Mouse (Mus musculus) hematopoietic stem cell, adult 5-6 weeks (primary cell): Measurements from ENCODE around the gene Cpa2. TPM values are rescaled to one million over a fixed set of nuclear protein-coding genes. Genes with fewer than 3 reads are reported as not detected.

Experiments used
- ATAC-seq, 2 experiments: fragments of 125-278 bp in 1 of 2; replicated peaks in 1 of 2; 2 replicates each; pipeline ENCODE4 v1.8.0; 2016 to 2017; ENCODE audit warnings: inconsistent platforms in 2 of 2, mild to moderate bottlenecking in 2 of 2, moderate number of reproducible peaks in 2 of 2, low read depth in 1 of 2, moderate TSS enrichment in 1 of 2; ENCODE audit not compliant: low FRiP score in 2 of 2, poor library complexity in 2 of 2, severe bottlenecking in 2 of 2, insufficient read depth in 1 of 2, low TSS enrichment in 1 of 2
- total RNA-seq: library from RNA; stranded (forward); fragments of 172-1452, 232-1000 nt; gene quantifications from 2 replicates; pipeline ENCODE4 v1.2.3, GENCODE M21; 2017

Cpa2 gene
- total RNA-seq, 1 experiment from 2014 or later = 0.20 TPM

- no peak for ATAC-seq
These were observed 59.6 kb downstream of the Cpa2 start for GRCm38 (mm10) chr6:30600995-30601394.

DNA sequence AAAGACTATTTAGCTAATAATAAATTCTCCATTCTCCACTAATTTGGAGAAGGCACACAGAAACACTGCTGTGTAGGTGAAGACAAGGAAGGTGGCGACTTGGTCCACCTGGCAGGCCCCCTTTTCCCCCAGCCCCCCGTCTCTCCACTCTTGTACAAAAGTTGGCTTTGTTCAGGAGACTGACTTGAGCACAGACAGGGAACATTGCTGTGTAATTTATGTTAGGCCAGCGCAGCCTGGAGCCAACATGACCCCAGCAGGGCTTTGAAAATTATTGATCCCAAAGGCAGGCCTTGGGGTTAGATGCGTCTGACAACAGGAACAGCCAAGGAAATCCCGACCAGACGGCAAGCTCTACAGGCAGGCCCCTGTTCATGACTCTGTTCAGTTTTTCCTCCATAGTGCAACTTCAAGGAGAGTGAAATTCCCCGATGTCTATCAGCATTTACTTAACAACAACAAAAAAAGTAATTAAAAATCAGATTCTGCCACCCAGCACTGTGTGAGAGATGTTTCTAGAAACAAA, 63.0 kb downstream of the Cpa2 start:
- ATAC-seq = no peak

DNA sequence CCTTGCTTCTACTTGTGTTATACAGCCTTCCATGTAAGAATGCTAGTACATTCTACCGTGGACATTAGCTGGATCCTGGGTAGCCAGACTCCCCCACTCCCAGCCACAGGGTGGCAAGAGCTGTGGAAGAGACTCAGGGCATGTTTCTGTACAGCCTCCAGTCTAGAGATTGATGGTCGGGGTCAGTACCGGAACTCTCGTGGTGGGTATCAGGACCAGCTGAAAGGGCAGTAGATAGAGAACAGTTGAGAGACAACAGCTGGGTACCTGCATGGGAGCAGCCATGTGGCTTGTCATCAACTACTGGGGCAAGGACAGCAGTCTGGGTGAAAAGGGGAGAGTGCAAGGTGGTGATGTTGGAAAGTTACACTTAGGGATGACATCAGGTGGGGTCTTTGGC, 63.7 kb downstream of the Cpa2 start:
- ATAC-seq = no peak

- ATAC-seq = peak; percentile 86 to 88
These were observed 64.3 kb downstream of the Cpa2 start for GRCm38 (mm10) chr6:30605672-30606071.

- ATAC-seq = no peak
These were observed 69.3 kb downstream of the Cpa2 start, which contains the start of gene Cpa5 for GRCm38 (mm10) chr6:30610710-30611109. Cpa5 (plus strand) TSS chr6:30611010.

DNA sequence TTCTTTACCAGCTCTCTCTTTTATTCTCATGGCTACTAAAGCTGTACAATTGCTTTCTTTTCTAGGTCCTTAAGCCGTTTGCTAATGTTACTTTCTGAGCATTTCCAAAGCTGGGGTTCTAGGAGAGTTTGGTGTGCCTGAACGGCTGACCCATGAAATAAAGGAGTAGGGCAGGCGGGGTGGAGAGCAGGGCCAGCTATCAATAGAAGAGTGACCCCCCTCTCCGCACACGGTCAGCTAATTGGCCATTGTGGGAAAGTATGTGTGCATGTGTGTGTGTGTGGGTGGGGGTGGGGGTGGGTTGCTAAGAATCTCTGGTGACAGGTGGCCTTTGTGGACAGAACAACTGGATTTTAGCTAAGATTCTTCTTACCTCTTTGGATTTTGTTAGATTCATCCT, 69.8 kb downstream of the Cpa2 start:
- no peak for ATAC-seq

Other genes starting within 250 kb of the Cpa2 start
- gene Ube2h, start 237.0 kb upstream of the Cpa2 start, total RNA-seq = 20.3 and 25.7 TPM in 2 replicates
- gene Zc3hc1, start 150.6 kb upstream of the Cpa2 start, total RNA-seq = 29.8 and 54.9 TPM in 2 replicates
- gene Klhdc10, start 139.7 kb upstream of the Cpa2 start, total RNA-seq = 46.0 and 57.0 TPM in 2 replicates
- gene Tmem209, start 31.8 kb upstream of the Cpa2 start, total RNA-seq = 35.0 and 56.3 TPM in 2 replicates
- gene Ssmem1, start 31.7 kb upstream of the Cpa2 start, total RNA-seq = not detected in 2 replicates
- gene Cpa4, start 26.8 kb downstream of the Cpa2 start, total RNA-seq = not detected in 2 replicates
- gene Cpa5, start 69.4 kb downstream of the Cpa2 start, total RNA-seq = not detected in 2 replicates
- gene Cpa1, start 97.6 kb downstream of the Cpa2 start, total RNA-seq = not detected in 2 replicates
- 11.1 and 16.6 TPM in 2 replicates for gene Cep41, start 152.2 kb downstream of the Cpa2 start, total RNA-seq
- gene Mest, start 182.0 kb downstream of the Cpa2 start, total RNA-seq = 0.25 and 2.1 TPM in 2 replicates